Mouse (Mus musculus): ENCODE results near the gene Agbl4.
A peak's percentile ranks its signal among the peaks of the same experiment; 100 is the strongest.

The Agbl4 gene

GRCm38 (mm10) chr4:111681926-111682325 is 1284.5 kb downstream of the Agbl4 start:
- DNase-seq, result no peak

DNA sequence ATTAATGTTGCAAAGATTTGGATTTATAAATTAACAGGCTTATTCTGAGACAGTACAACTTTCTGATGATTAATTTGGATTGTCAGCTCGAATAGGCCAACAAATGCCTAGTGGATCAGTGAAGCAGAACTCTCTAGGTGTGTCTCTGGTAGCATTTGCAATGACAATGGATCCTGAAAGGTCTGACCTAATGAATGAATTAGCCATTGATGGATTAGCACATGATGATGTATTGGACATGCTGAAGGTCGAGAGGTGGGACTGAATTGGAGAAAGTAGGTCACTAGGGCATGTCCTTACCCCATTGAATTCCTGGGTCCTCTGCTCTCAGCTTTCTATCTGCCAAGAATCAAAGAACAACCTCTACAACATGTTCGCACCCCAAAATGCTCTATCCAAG is 1285.3 kb downstream of the Agbl4 start:
- no peak for DNase-seq

DNA sequence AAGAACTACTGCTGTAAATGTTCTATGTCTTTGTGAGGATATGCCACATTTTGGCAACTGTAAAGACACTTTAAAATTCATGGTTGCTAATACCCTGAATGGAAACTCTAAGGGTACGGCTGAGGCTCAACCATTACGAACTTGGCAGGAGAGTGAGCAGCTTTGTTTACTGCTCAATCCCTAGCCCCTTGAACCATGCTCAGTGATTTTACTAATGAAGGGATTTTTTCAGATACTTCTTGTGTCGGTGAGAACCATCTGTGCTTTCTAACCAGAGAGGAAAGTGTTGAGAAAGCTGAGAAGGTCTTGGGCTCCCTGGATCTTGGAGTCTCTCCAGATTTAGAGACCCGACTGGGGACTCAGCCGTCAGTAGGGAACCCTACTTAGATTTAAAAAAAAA is 1286.4 kb downstream of the Agbl4 start:
- no peak for DNase-seq

DNA sequence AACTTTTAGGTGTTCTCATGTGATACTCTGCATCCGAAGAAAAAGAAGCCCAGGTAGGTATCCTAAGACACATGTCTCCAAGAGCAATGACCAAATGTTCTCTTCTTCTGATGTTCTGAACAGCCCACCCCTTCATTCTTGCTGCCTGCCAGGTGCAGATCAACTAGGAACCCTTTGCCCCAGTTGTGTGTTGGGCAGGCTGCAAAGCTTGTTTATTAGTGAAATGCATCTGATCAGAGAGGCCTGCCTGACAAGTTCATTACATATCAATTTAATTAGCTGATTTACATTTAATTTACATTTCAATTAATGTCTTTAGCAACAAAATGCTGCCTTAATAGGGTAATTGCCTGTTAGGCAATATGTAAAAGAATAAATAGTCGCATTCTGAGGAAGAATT is 1288.5 kb downstream of the Agbl4 start:
- no peak for DNase-seq

- peak; percentile 68 to 76 for DNase-seq
Measured at GRCm38 (mm10) chr4:111686951-111687350, 1289.5 kb downstream of the Agbl4 start.

DNA sequence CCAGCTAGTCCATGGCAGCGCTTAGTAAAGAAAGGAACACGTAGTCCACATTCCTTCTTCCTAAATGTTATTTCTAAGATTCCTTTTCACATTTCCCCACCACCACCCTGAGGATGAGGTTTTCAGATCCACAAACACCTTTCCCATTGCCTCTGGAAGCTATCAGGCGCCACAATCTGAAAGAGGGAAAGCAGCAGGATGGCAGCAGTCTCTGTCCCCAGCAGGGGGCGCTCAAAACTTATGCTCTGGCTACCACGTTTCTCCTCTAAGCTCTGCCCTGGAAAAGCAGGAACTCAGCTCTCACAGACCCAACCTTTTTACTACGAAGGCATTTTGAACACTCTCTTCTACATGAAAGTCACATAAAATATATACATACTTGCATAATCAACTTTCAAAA is 1290.2 kb downstream of the Agbl4 start:
- DNase-seq, result peak; percentile 91 to 92

GRCm38 (mm10) chr4:111691057-111691543 is 1293.6 kb downstream of the Agbl4 start:
- DNase-seq, result peak in 1 of 2 experiments; percentile 8

- no peak for DNase-seq
Measured at GRCm38 (mm10) chr4:111701381-111701780, 1303.9 kb downstream of the Agbl4 start.

DNA sequence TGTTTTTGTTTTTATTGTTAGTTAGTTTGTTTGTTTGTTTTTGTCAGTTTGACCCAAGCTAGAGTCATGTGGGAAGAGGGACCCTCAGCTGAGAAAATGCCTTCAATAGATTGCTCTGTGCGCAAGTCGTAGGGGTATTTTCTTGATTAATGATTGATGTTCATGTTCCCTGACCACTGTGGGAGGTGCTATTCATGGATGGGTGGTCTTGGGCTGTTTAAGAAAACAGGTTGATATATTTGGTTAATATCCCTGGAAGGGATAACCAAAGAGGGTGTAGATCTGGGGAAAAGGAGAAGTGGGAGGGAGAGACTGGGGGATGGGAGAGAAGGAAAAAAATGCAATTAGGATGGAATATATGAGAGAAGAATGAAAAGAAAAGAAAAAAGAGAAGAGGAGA is 1306.7 kb downstream of the Agbl4 start:
- DNase-seq, result peak in 1 of 2 experiments; percentile 6

DNA sequence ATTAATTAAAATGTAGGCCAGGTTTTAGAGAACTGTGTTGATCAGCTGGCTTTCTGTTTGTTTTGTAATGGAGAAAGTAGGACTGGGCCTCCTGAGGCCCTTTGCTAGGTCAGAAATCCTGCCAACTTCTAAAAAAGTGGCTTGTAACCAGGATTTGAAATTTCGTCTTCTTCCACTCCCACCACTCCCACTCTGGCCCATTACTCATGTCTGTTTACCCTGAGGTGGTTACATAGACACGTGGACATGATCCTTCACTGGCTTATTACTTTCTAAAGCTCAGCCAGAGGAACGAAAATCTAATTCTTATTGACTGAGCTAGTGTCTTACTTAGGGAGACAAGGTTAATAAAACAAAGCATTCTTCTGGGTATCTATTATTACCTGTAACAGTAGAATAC is 1307.5 kb downstream of the Agbl4 start:
- DNase-seq, result peak in 1 of 2 experiments; percentile 16

Measured in kidney, postnatal 4 days (tissue).